Mouse (Mus musculus): Measurements from ENCODE around the gene Trpm3.

Trpm3 gene

GRCm38 (mm10) chr19:23034117-23034516, 895.3 kb downstream of the Trpm3 start:
- DNase-seq (ENCODE audit: low read depth, low spot score): no peak

GRCm38 (mm10) chr19:23034933-23035332, 896.1 kb downstream of the Trpm3 start:
- no peak for DNase-seq (ENCODE audit: low read depth, low spot score)

- no peak for DNase-seq (ENCODE audit: low read depth, low spot score)
Measured at GRCm38 (mm10) chr19:23035786-23036185, 896.9 kb downstream of the Trpm3 start.

GRCm38 (mm10) chr19:23036782-23037477, 898.1 kb downstream of the Trpm3 start:
- DNase-seq (ENCODE audit: low read depth, low spot score): no peak

GRCm38 (mm10) chr19:23037499-23037898, 898.7 kb downstream of the Trpm3 start:
- DNase-seq (ENCODE audit: low read depth, low spot score): no peak

GRCm38 (mm10) chr19:23038321-23038720, 899.5 kb downstream of the Trpm3 start:
- no peak for DNase-seq (ENCODE audit: low read depth, low spot score)

- DNase-seq (ENCODE audit: low read depth, low spot score): no peak
Measured at GRCm38 (mm10) chr19:23041483-23042167, 902.8 kb downstream of the Trpm3 start.

- no peak for DNase-seq (ENCODE audit: low read depth, low spot score)
Measured at GRCm38 (mm10) chr19:23042168-23042733, 903.4 kb downstream of the Trpm3 start.

- no peak for DNase-seq (ENCODE audit: low read depth, low spot score)
Measured at GRCm38 (mm10) chr19:23043699-23044098, 904.9 kb downstream of the Trpm3 start.
